Mouse (Mus musculus): Measurements from ENCODE around the gene Taok1.
A peak's percentile ranks its signal among the peaks of the same experiment; 100 is the strongest.
"Not testable (repeated sequence)": the region's sequence is repeated elsewhere in the genome, so short reads cannot be mapped to it uniquely, and the experiment has no call there.

Taok1 gene

GRCm38 (mm10) chr11:77607538-77608455, at the start of gene Taok1:
Taok1 (minus strand) TSS chr11:77607815.
- peak; percentile 98 for DNase-seq (ENCODE audit: inconsistent ontology term)

- not testable (repeated sequence) for DNase-seq (ENCODE audit: inconsistent ontology term)
These were observed 46.0 kb upstream of the Taok1 start for GRCm38 (mm10) chr11:77653406-77654190.

- DNase-seq (ENCODE audit: inconsistent ontology term) = no peak
These were observed 44.9 kb upstream of the Taok1 start for GRCm38 (mm10) chr11:77652484-77652883.

- no peak for DNase-seq (ENCODE audit: inconsistent ontology term)
These were observed 41.3 kb upstream of the Taok1 start for GRCm38 (mm10) chr11:77648878-77649277.

- DNase-seq (ENCODE audit: inconsistent ontology term) = no peak
These were observed 37.9 kb upstream of the Taok1 start for GRCm38 (mm10) chr11:77645481-77645880.

- no peak for DNase-seq (ENCODE audit: inconsistent ontology term)
These were observed 33.8 kb upstream of the Taok1 start for GRCm38 (mm10) chr11:77641390-77641789.

- peak; percentile 68 for DNase-seq (ENCODE audit: inconsistent ontology term)
These were observed 22.6 kb upstream of the Taok1 start for GRCm38 (mm10) chr11:77630257-77630670.

GRCm38 (mm10) chr11:77629476-77629875, 21.9 kb upstream of the Taok1 start:
- DNase-seq (ENCODE audit: inconsistent ontology term) = peak; percentile 60

GRCm38 (mm10) chr11:77626596-77627535, 19.3 kb upstream of the Taok1 start:
- no peak for DNase-seq (ENCODE audit: inconsistent ontology term)

GRCm38 (mm10) chr11:77625061-77625855, 17.6 kb upstream of the Taok1 start:
- peak; percentile 29 for DNase-seq (ENCODE audit: inconsistent ontology term)

- peak; percentile 67 for DNase-seq (ENCODE audit: inconsistent ontology term)
These were observed 16.9 kb upstream of the Taok1 start for GRCm38 (mm10) chr11:77624441-77625060.

GRCm38 (mm10) chr11:77624002-77624401, 16.4 kb upstream of the Taok1 start:
- no peak for DNase-seq (ENCODE audit: inconsistent ontology term)

- DNase-seq (ENCODE audit: inconsistent ontology term) = no peak
These were observed 14.4 kb upstream of the Taok1 start for GRCm38 (mm10) chr11:77621902-77622535.

GRCm38 (mm10) chr11:77615084-77615624, 7.5 kb upstream of the Taok1 start:
- DNase-seq (ENCODE audit: inconsistent ontology term) = no peak

- peak; percentile 68 for DNase-seq (ENCODE audit: inconsistent ontology term)
These were observed 629 bp downstream of the Taok1 start for GRCm38 (mm10) chr11:77606835-77607537.

- no peak for DNase-seq (ENCODE audit: inconsistent ontology term)
These were observed 1.2 kb downstream of the Taok1 start for GRCm38 (mm10) chr11:77606469-77606834.

- DNase-seq (ENCODE audit: inconsistent ontology term) = no peak
These were observed 10.3 kb downstream of the Taok1 start for GRCm38 (mm10) chr11:77597266-77597665.

GRCm38 (mm10) chr11:77591388-77591787, 16.2 kb downstream of the Taok1 start:
- DNase-seq (ENCODE audit: inconsistent ontology term) = no peak

GRCm38 (mm10) chr11:77590801-77591200, 16.8 kb downstream of the Taok1 start:
- DNase-seq (ENCODE audit: inconsistent ontology term) = no peak

All from Muller cell, postnatal 12 days (primary cell).